ENCODE assay signal across 8 mouse cellular contexts in the genomic region with DNA sequence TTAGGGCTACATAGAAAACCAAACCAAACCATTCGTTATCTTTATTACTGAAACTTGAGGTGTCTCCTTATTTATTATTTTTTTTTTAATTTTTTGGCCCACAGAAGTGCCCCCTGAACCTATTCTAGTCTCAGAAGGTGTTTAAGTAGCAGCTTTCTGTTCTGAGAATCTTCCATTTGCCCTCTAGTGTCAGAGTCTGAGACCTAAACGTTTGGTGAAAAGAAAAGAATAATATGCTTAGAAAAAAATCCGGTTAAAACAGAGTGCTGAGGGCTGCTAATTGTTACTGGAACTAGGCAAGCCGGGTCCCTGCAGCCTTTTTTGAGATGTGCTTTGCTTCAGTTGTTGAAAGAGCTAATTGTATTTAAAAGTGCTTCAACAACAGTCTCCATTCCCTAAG. TPM values are rescaled to one million over a fixed set of nuclear protein-coding genes. Genes with fewer than 3 reads are reported as not detected.
DNase-seq lines count a peak whose midpoint lies in the region; ATAC-seq and TF ChIP-seq lines count a peak whose summit lies in the region.

No protein-coding gene starts in this region.

- TF ChIP-seq POLR2A in MEL (IDR thresholded peaks at IDR 0.05; ENCODE audit: control insufficient read depth in 1 of 2, insufficient read depth in 1 of 2, low read depth in 1 of 2, low read length in 2 of 2, poor library complexity in 1 of 2), result no peak

- H3K36me3 ChIP-seq in heart, embryonic 13.5 days, result no peaks in the 10 kb centered on the region
- H3K36me3 ChIP-seq in MEL (ENCODE audit: control insufficient read depth in 1 of 2, insufficient read depth in 2 of 2, low read length in 2 of 2), result peaks cover 0 to 9% of the 10 kb centered on the region in 2 experiments; a peak in 2 of 4 replicates
- H3K36me3 ChIP-seq in hindbrain, embryonic 15.5 days, result no peaks in the 10 kb centered on the region
- no peaks in the 10 kb centered on the region for H3K36me3 ChIP-seq in midbrain, embryonic 15.5 days (replicated peaks)

- no peak for TF ChIP-seq EP300 in MEL (IDR thresholded peaks at IDR 0.05; ENCODE audit: low read depth in 1 of 2, low read length in 2 of 2)

- no peak for TF ChIP-seq RAD21 in MEL (IDR thresholded peaks at IDR 0.05; ENCODE audit: low read depth, low read length)

- H3K4me1 ChIP-seq in heart, embryonic 13.5 days, result no peaks in the 10 kb centered on the region
- H3K4me1 ChIP-seq in MEL (ENCODE audit: control insufficient read depth in 1 of 2, insufficient read depth in 2 of 2, low read length in 2 of 2), result peaks cover 4 to 7% of the 10 kb centered on the region in 2 experiments
- H3K4me1 ChIP-seq in hindbrain, embryonic 15.5 days (replicated peaks), result no peaks in the 10 kb centered on the region; the same call in 1 of the 2 replicates
- H3K4me1 ChIP-seq in midbrain, embryonic 15.5 days, result no peaks in the 10 kb centered on the region

- H3K4me2 ChIP-seq in heart, embryonic 13.5 days, result peak overlapping the region; percentile 66
- H3K4me2 ChIP-seq in hindbrain, embryonic 15.5 days, result peak overlapping the region; percentile 66
- peak overlapping the region; percentile 64 for H3K4me2 ChIP-seq in midbrain, embryonic 15.5 days

- peak overlapping the region; percentile 60 for H3K4me3 ChIP-seq in heart, embryonic 13.5 days
- H3K4me3 ChIP-seq in MEL (ENCODE audit: control insufficient read depth in 1 of 2, insufficient read depth in 1 of 2, low read depth in 2 of 2, low read length in 2 of 2), result peak overlapping the region; percentile 63 to 71
- H3K4me3 ChIP-seq in hindbrain, embryonic 15.5 days, result peak overlapping the region; percentile 45
- peak overlapping the region; percentile 52; the same call in 1 of the 2 replicates for H3K4me3 ChIP-seq in midbrain, embryonic 15.5 days

- WGBS in heart, embryonic 13.5 days, result 23% methylated on average over 4 of the region's 4 CpGs
- WGBS in hindbrain, embryonic 15.5 days, result 26% methylated on average over 4 of the region's 4 CpGs
- 32% methylated on average over 4 of the region's 4 CpGs for WGBS in midbrain, embryonic 15.5 days

- ATAC-seq in heart, embryonic 13.5 days (ENCODE audit: extremely low read depth, insufficient number of reproducible peaks, low FRiP score, low TSS enrichment), result no peak
- no peak for ATAC-seq in hindbrain, embryonic 15.5 days (ENCODE audit: low FRiP score, low read depth)
- no peak for ATAC-seq in midbrain, embryonic 15.5 days (replicated peaks)

- peaks cover 8% of the 10 kb centered on the region; the same call in 1 of the 2 replicates for H3K79me2 ChIP-seq in MEL (ENCODE audit: control insufficient read depth, insufficient read depth, low read length, poor library complexity)

- peak overlapping the region; percentile 79; the same call in 1 of the 2 replicates for H3K9ac ChIP-seq in heart, embryonic 13.5 days
- peak overlapping the region; percentile 86 for H3K9ac ChIP-seq in MEL (ENCODE audit: control insufficient read depth, low read depth, low read length, poor library complexity, severe bottlenecking)
- H3K9ac ChIP-seq in hindbrain, embryonic 15.5 days, result no peak overlapping the region
- no peak overlapping the region for H3K9ac ChIP-seq in midbrain, embryonic 15.5 days

- DNase-seq in heart, adult 11 months, result no peak
- peak; percentile 81 for DNase-seq in MEL (ENCODE audit: low read depth, low spot score)
- no peak for DNase-seq in urinary bladder, adult 2 months (ENCODE audit: low spot score)
- DNase-seq in cerebellum, adult 11-12 months, result no peak
- no peak for DNase-seq in kidney, adult 11 months

- no peaks in the 10 kb centered on the region for H3K9me3 ChIP-seq in heart, embryonic 13.5 days
- no peaks in the 10 kb centered on the region for H3K9me3 ChIP-seq in MEL (replicated peaks; ENCODE audit: insufficient read depth, low read length)
- H3K9me3 ChIP-seq in hindbrain, embryonic 15.5 days, result no peaks in the 10 kb centered on the region
- H3K9me3 ChIP-seq in midbrain, embryonic 15.5 days, result no peaks in the 10 kb centered on the region

- TF ChIP-seq CTCF in MEL (IDR thresholded peaks at IDR 0.05 in 2 of 3, conservative IDR thresholded peaks at IDR 0.05 in 1 of 3; ENCODE audit: control insufficient read depth in 1 of 3, insufficient read depth in 1 of 3, low read depth in 2 of 3, low read length in 3 of 3, poor library complexity in 1 of 3, severe bottlenecking in 1 of 3), result no peak

- peak overlapping the region; percentile 79; the same call in 1 of the 2 replicates for H3K27ac ChIP-seq in heart, embryonic 13.5 days (replicated peaks)
- peak overlapping the region; percentile 84 for H3K27ac ChIP-seq in MEL (ENCODE audit: control insufficient read depth, low read depth, low read length)
- no peak overlapping the region for H3K27ac ChIP-seq in hindbrain, embryonic 15.5 days (replicated peaks)
- no peak overlapping the region for H3K27ac ChIP-seq in midbrain, embryonic 15.5 days

- H3K27me3 ChIP-seq in heart, embryonic 13.5 days (replicated peaks), result no peaks in the 10 kb centered on the region
- no peaks in the 10 kb centered on the region for H3K27me3 ChIP-seq in MEL (ENCODE audit: control insufficient read depth in 1 of 2, insufficient read depth in 2 of 2, low read length in 2 of 2)
- H3K27me3 ChIP-seq in hindbrain, embryonic 15.5 days, result no peaks in the 10 kb centered on the region
- H3K27me3 ChIP-seq in midbrain, embryonic 15.5 days (replicated peaks), result no peaks in the 10 kb centered on the region

TF ChIP-seq in MEL, 35 proteins besides CTCF, POLR2A, EP300 and RAD21:
- TF ChIP-seq NELFE (IDR thresholded peaks at IDR 0.05; ENCODE audit: low read depth, low read length) (no peak), HCFC1 (IDR thresholded peaks at IDR 0.05; ENCODE audit: low read depth, low read length) (no peak), ZNF384 (IDR thresholded peaks at IDR 0.05; ENCODE audit: low read depth, low read length) (no peak), POLR2AphosphoS2 (IDR thresholded peaks at IDR 0.05; ENCODE audit: low read length) (no peak), SMC3 (IDR thresholded peaks at IDR 0.05; ENCODE audit: low read depth, low read length) (no peak), JUND (IDR thresholded peaks at IDR 0.05; ENCODE audit: low read depth, low read length) (no peak), ETS1 (IDR thresholded peaks at IDR 0.05; ENCODE audit: low read depth, low read length) (no peak), MAX (IDR thresholded peaks at IDR 0.05; ENCODE audit: low read length) (no peak), ZC3H11A (IDR thresholded peaks at IDR 0.05; ENCODE audit: low read depth, low read length) (no peak), TAL1 (IDR thresholded peaks at IDR 0.05; ENCODE audit: low read length) (no peak), TCF12 (IDR thresholded peaks at IDR 0.05; ENCODE audit: low read depth, low read length) (no peak), ZKSCAN1 (IDR thresholded peaks at IDR 0.05; ENCODE audit: low read depth, low read length) (no peak), USF2 (IDR thresholded peaks at IDR 0.05; ENCODE audit: borderline replicate concordance in 1 of 2, insufficient read depth in 1 of 2, low read depth in 1 of 2, low read length in 2 of 2) (no peak), BHLHE40 (IDR thresholded peaks at IDR 0.05; ENCODE audit: borderline replicate concordance, low read depth, low read length) (no peak), E2F4 (IDR thresholded peaks at IDR 0.05; ENCODE audit: borderline replicate concordance, low read depth, low read length) (no peak), CHD2 (IDR thresholded peaks at IDR 0.05; ENCODE audit: low read length) (no peak), MXI1 (IDR thresholded peaks at IDR 0.05; ENCODE audit: low read depth, low read length) (no peak), GATA1 (IDR thresholded peaks at IDR 0.05; ENCODE audit: low read depth, low read length) (no peak), NRF1 (IDR thresholded peaks at IDR 0.05; ENCODE audit: insufficient read depth, low read depth, low read length, poor library complexity, severe bottlenecking) (no peak), SIN3A (IDR thresholded peaks at IDR 0.05; ENCODE audit: low read length) (no peak)

RNA-seq across cellular contexts. Expression of a gene that starts 1.0 kb away (rescaled TPM):
- polyA plus RNA-seq in heart, embryonic 13.5 days (2015; fragmentation: Nextera tagmentation; extraction: Ambion mirVana), result 18.9 and 21.2 TPM in 2 replicates
- total RNA-seq in MEL (2012; rRNA removed), result 9.8 and 13.8 TPM in 2 replicates
- 100 to 1,000 TPM; 102 to 164 TPM for polyA plus RNA-seq in MEL (2012; ENCODE audit: insufficient read depth in 1 of 2, insufficient read length in 2 of 2, low read depth in 1 of 2, low replicate concordance in 2 of 2, missing spikeins in 1 of 2)
- polyA plus RNA-seq in hindbrain, embryonic 15.5 days (2015; fragmentation: Nextera tagmentation; extraction: Ambion mirVana), result 11.0 and 14.1 TPM in 2 replicates
- 11.0 and 12.5 TPM in 2 replicates for polyA plus RNA-seq in midbrain, embryonic 15.5 days (2015; fragmentation: Nextera tagmentation; extraction: Ambion mirVana)
- 8.2 and 19.8 TPM in 2 replicates for polyA plus RNA-seq in urinary bladder, adult 2 months (2012; rRNA removed)

Comparison
In these comparisons a context has a peak if more than half of its experiments do, and no peak if none do; other contexts are left out.
1. H3K27ac ChIP-seq: peak in heart, embryonic 13.5 days (single experiment) and MEL (single experiment); none in hindbrain, embryonic 15.5 days (single experiment) and midbrain, embryonic 15.5 days (single experiment).
2. H3K9ac ChIP-seq: peak in heart, embryonic 13.5 days (single experiment) and MEL (single experiment); none in hindbrain, embryonic 15.5 days (single experiment) and midbrain, embryonic 15.5 days (single experiment).
3. Peak in every context shown above with its lines, with median percentiles within 50 percentile points of each other: H3K4me2 ChIP-seq and H3K4me3 ChIP-seq.